Mouse (Mus musculus): ENCODE measurements around the gene C1rb. TPM values are rescaled to one million over a fixed set of nuclear protein-coding genes. Genes with fewer than 3 reads are reported as not detected.

Gene C1rb
- polyA plus RNA-seq, 1 experiment: not detected

GRCm38 (mm10) chr6:124582231-124582630 is 12.1 kb downstream of the C1rb start:
- H3K36me3 ChIP-seq (ENCODE audit: control insufficient read depth, insufficient read depth, low read length): no peaks in the 10 kb centered on the region
- H3K27me3 ChIP-seq (replicated peaks; ENCODE audit: control insufficient read depth, insufficient read depth, low read length): no peaks in the 10 kb centered on the region
- H3K4me1 ChIP-seq (ENCODE audit: control insufficient read depth, insufficient read depth, low read length): no peaks in the 10 kb centered on the region
- DNase-seq: no peak
- TF ChIP-seq POLR2A (IDR thresholded peaks at IDR 0.05; ENCODE audit: low read depth, low read length) (no peak), CTCF (conservative IDR thresholded peaks at IDR 0.05; ENCODE audit: insufficient read depth, insufficient read length, low read depth, low read length) (no peak)
- H3K4me3 ChIP-seq (ENCODE audit: insufficient read depth, low read depth, low read length): no peak overlapping the region
- no peak overlapping the region for H3K27ac ChIP-seq (ENCODE audit: insufficient read depth, low read depth, low read length)
- WGBS: 79% methylated on average over 1 of the region's 1 CpGs

GRCm38 (mm10) chr6:124584935-124585334 is 14.8 kb downstream of the C1rb start:
- WGBS: 71% methylated on average over 3 of the region's 3 CpGs
- TF ChIP-seq POLR2A (IDR thresholded peaks at IDR 0.05; ENCODE audit: low read depth, low read length) (no peak), CTCF (conservative IDR thresholded peaks at IDR 0.05; ENCODE audit: insufficient read depth, insufficient read length, low read depth, low read length) (no peak)
- H3K36me3 ChIP-seq (ENCODE audit: control insufficient read depth, insufficient read depth, low read length): no peaks in the 10 kb centered on the region
- H3K27me3 ChIP-seq (replicated peaks; ENCODE audit: control insufficient read depth, insufficient read depth, low read length): no peaks in the 10 kb centered on the region
- no peak overlapping the region for H3K4me3 ChIP-seq (ENCODE audit: insufficient read depth, low read depth, low read length)
- DNase-seq: no peak
- no peak overlapping the region for H3K27ac ChIP-seq (ENCODE audit: insufficient read depth, low read depth, low read length)
- no peaks in the 10 kb centered on the region for H3K4me1 ChIP-seq (ENCODE audit: control insufficient read depth, insufficient read depth, low read length)

- TF ChIP-seq POLR2A (IDR thresholded peaks at IDR 0.05; ENCODE audit: low read depth, low read length) (no peak), CTCF (conservative IDR thresholded peaks at IDR 0.05; ENCODE audit: insufficient read depth, insufficient read length, low read depth, low read length) (no peak)
- H3K27me3 ChIP-seq (replicated peaks; ENCODE audit: control insufficient read depth, insufficient read depth, low read length): no peaks in the 10 kb centered on the region
- no peaks in the 10 kb centered on the region for H3K4me1 ChIP-seq (ENCODE audit: control insufficient read depth, insufficient read depth, low read length)
- no peak overlapping the region for H3K27ac ChIP-seq (ENCODE audit: insufficient read depth, low read depth, low read length)
- H3K36me3 ChIP-seq (ENCODE audit: control insufficient read depth, insufficient read depth, low read length): no peaks in the 10 kb centered on the region
- no peak overlapping the region for H3K4me3 ChIP-seq (ENCODE audit: insufficient read depth, low read depth, low read length)
- WGBS: 76% methylated on average over 3 of the region's 3 CpGs
- no peak for DNase-seq
These were observed 15.7 kb downstream of the C1rb start for GRCm38 (mm10) chr6:124585761-124586160.

- Histone ChIP-seq H3K27me3 (replicated peaks; ENCODE audit: control insufficient read depth, insufficient read depth, low read length) (no peaks in the 10 kb centered on the region), H3K36me3 (ENCODE audit: control insufficient read depth, insufficient read depth, low read length) (no peaks in the 10 kb centered on the region), H3K4me3 (ENCODE audit: insufficient read depth, low read depth, low read length) (no peak overlapping the region), H3K27ac (ENCODE audit: insufficient read depth, low read depth, low read length) (no peak overlapping the region), H3K4me1 (ENCODE audit: control insufficient read depth, insufficient read depth, low read length) (no peaks in the 10 kb centered on the region)
- DNase-seq: no peak
- 74% methylated on average over 4 of the region's 4 CpGs for WGBS
- TF ChIP-seq CTCF (conservative IDR thresholded peaks at IDR 0.05; ENCODE audit: insufficient read depth, insufficient read length, low read depth, low read length) (no peak), POLR2A (IDR thresholded peaks at IDR 0.05; ENCODE audit: low read depth, low read length) (no peak)
These were observed 16.2 kb downstream of the C1rb start for GRCm38 (mm10) chr6:124586266-124586665.

- Histone ChIP-seq H3K36me3 (ENCODE audit: control insufficient read depth, insufficient read depth, low read length) (no peaks in the 10 kb centered on the region), H3K27ac (ENCODE audit: insufficient read depth, low read depth, low read length) (no peak overlapping the region), H3K4me1 (ENCODE audit: control insufficient read depth, insufficient read depth, low read length) (no peaks in the 10 kb centered on the region), H3K27me3 (replicated peaks; ENCODE audit: control insufficient read depth, insufficient read depth, low read length) (no peaks in the 10 kb centered on the region), H3K4me3 (ENCODE audit: insufficient read depth, low read depth, low read length) (no peak overlapping the region)
- TF ChIP-seq CTCF (conservative IDR thresholded peaks at IDR 0.05; ENCODE audit: insufficient read depth, insufficient read length, low read depth, low read length): no peak
- no peak for TF ChIP-seq POLR2A (IDR thresholded peaks at IDR 0.05; ENCODE audit: low read depth, low read length)
- DNase-seq: no peak
These were observed 18.7 kb downstream of the C1rb start for GRCm38 (mm10) chr6:124588771-124589170.

- no peaks in the 10 kb centered on the region for H3K4me1 ChIP-seq (ENCODE audit: control insufficient read depth, insufficient read depth, low read length)
- TF ChIP-seq POLR2A (IDR thresholded peaks at IDR 0.05; ENCODE audit: low read depth, low read length) (no peak), CTCF (conservative IDR thresholded peaks at IDR 0.05; ENCODE audit: insufficient read depth, insufficient read length, low read depth, low read length) (no peak)
- no peaks in the 10 kb centered on the region for H3K36me3 ChIP-seq (ENCODE audit: control insufficient read depth, insufficient read depth, low read length)
- H3K27ac ChIP-seq (ENCODE audit: insufficient read depth, low read depth, low read length): no peak overlapping the region
- no peak overlapping the region for H3K4me3 ChIP-seq (ENCODE audit: insufficient read depth, low read depth, low read length)
- DNase-seq: no peak
- H3K27me3 ChIP-seq (replicated peaks; ENCODE audit: control insufficient read depth, insufficient read depth, low read length): no peaks in the 10 kb centered on the region
- WGBS: 70% methylated on average over 4 of the region's 4 CpGs
These were observed 22.1 kb downstream of the C1rb start for GRCm38 (mm10) chr6:124592186-124592700.

- TF ChIP-seq POLR2A (IDR thresholded peaks at IDR 0.05; ENCODE audit: low read depth, low read length) (no peak), CTCF (conservative IDR thresholded peaks at IDR 0.05; ENCODE audit: insufficient read depth, insufficient read length, low read depth, low read length) (no peak)
- 74% methylated on average over 8 of the region's 8 CpGs for WGBS
- DNase-seq: no peak
- no peaks in the 10 kb centered on the region for H3K4me1 ChIP-seq (ENCODE audit: control insufficient read depth, insufficient read depth, low read length)
- no peak overlapping the region for H3K4me3 ChIP-seq (ENCODE audit: insufficient read depth, low read depth, low read length)
- no peaks in the 10 kb centered on the region for H3K27me3 ChIP-seq (replicated peaks; ENCODE audit: control insufficient read depth, insufficient read depth, low read length)
- H3K27ac ChIP-seq (ENCODE audit: insufficient read depth, low read depth, low read length): no peak overlapping the region
- no peaks in the 10 kb centered on the region for H3K36me3 ChIP-seq (ENCODE audit: control insufficient read depth, insufficient read depth, low read length)
These were observed 23.0 kb downstream of the C1rb start for GRCm38 (mm10) chr6:124593121-124593520.

Measured in kidney, adult 2 months (tissue).